Mouse (Mus musculus) hindbrain, embryonic 16.5 days (tissue): Measurements from ENCODE around the gene Eif6. TPM values are rescaled to one million over a fixed set of nuclear protein-coding genes. Genes with fewer than 3 reads are reported as not detected.

Experiments
- ATAC-seq: fragments of 200-750 bp; cut with Nextera tagmentation; 2 replicates; pipeline ENCODE4 v1.8.0; 2017; ENCODE audit warnings: moderate TSS enrichment, moderate library complexity
- H3K27ac ChIP-seq: fragments of 300-500 bp; sonication (generic); 2 replicates; pipeline ENCODE4 v1.5.1; 2014; ENCODE audit warnings: low read depth, mild to moderate bottlenecking, control low read depth, low read length, moderate library complexity
- H3K27me3 ChIP-seq: fragments of 300-500 bp; sonication (generic); replicated peaks from 2 replicates; pipeline ENCODE4 v1.6.1; 2014; ENCODE audit warnings: low read length; ENCODE audit not compliant: control insufficient read depth, insufficient read depth
- H3K36me3 ChIP-seq: fragments of 300-500 bp; sonication (generic); 2 replicates; pipeline ENCODE4 v1.6.1; 2014; ENCODE audit warnings: mild to moderate bottlenecking, low read length, moderate library complexity, mixed read lengths; ENCODE audit not compliant: control insufficient read depth, insufficient read depth
- H3K4me1 ChIP-seq: fragments of 300-500 bp; sonication (generic); 2 replicates; pipeline ENCODE4 v1.6.1; 2014; ENCODE audit warnings: low read depth, low read length; ENCODE audit not compliant: control insufficient read depth, insufficient read depth
- H3K4me2 ChIP-seq: fragments of 300-500 bp; sonication (generic); 2 replicates; pipeline ENCODE4 v1.6.1; 2014; ENCODE audit warnings: mild to moderate bottlenecking, low read length, control low read depth, moderate library complexity
- H3K4me3 ChIP-seq: fragments of 300-500 bp; sonication (generic); 2 replicates; pipeline ENCODE4 v1.5.1; 2014; ENCODE audit warnings: mild to moderate bottlenecking, low read length, control low read depth, moderate library complexity
- H3K9ac ChIP-seq: fragments of 300-500 bp; sonication (generic); 2 replicates; pipeline ENCODE4 v1.6.1; 2014; ENCODE audit warnings: low read depth, mild to moderate bottlenecking, control low read depth, low read length, moderate library complexity
- H3K9me3 ChIP-seq: fragments of 300-500 bp; sonication (generic); 2 replicates; pipeline ENCODE4 v1.6.1; 2014; ENCODE audit warnings: mild to moderate bottlenecking, low read length, moderate library complexity; ENCODE audit not compliant: control insufficient read depth
- WGBS: fragments of 180-500 bp; shearing (Covaris S2); extraction: QIAGEN DNeasy Blood & Tissue Kit; methylation state at CpG from one replicate; pipeline ENCODE4 v1.1.7; 2014; 5-methylcytosine and 5-hydroxymethylcytosine counted together
- polyA plus RNA-seq: library from polyadenylated mRNA; unstranded; fragments of >200 nt; fragmentation: Nextera tagmentation; extraction: Ambion mirVana; gene quantifications from 2 replicates; pipeline ENCODE4 v1.2.1, GENCODE M21; 2015

The Eif6 gene
- polyA plus RNA-seq, 1 experiment from 2014 or later: 151 TPM

DNA sequence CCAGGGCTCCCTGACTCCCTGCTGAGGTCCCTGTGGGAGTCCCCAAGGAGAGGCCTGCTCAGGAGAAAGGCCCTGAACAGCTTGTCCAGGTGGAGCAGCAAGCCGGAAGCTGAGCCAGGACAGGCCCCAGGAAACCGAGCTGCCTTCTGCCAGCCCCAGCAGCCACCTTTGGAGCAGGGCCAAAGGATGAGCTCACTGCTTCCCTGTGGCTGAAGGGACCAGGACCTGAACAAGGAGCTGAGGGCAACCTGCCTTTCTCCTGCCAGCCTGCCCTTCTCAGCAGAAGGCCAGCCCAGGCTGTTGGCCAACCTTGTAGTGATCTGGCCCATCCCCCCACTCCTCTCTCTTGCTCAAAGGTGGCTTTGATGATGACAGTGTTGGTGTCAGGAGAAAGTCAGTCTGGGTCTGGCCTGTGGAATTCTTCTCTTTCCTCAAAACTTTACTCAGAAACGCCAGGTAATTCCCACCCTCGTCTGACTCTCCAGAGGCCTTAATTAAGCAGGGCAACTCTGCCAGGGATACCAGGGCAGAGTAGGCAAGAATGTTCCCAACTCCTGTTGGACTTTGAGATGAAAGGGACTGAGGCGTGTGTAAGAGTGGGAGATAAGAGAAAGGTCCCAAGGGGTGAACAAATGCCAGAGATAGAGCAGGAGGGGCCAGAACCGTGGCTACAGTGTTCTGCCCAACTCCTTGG, 21.3 kb downstream of the Eif6 start:
- 49% methylated on average over 6 of the region's 6 CpGs for WGBS
- no peaks in the 10 kb centered on the region; the same call in 1 of the 2 replicates for H3K4me1 ChIP-seq
- no peak overlapping the region for H3K4me3 ChIP-seq
- peak; percentile 66; the same call in 1 of the 2 replicates for ATAC-seq
- no peak overlapping the region for H3K9ac ChIP-seq
- peaks cover 9% of the 10 kb centered on the region for H3K36me3 ChIP-seq
- H3K9me3 ChIP-seq: no peaks in the 10 kb centered on the region
- H3K27ac ChIP-seq: peak overlapping the region; percentile 49
- no peak overlapping the region for H3K4me2 ChIP-seq
- no peaks in the 10 kb centered on the region for H3K27me3 ChIP-seq

DNA sequence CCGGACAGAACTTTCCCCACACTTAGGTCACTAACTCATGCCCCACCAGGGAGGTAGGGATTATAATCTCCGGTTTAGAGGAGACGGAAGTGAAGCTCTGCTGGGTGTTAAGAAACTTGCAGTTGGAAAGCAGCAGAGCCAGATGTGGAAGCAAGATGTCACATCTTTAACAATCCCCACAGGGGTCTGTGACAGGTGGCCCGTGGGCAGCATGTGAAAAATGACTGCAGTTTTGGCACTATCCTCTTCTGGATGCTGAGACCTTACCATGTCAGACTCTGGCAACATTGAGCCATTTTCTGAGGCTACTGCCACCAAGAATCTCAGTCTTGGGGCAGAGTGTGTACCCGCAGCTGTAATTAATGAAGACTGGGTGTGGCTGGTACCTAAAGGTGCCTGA, 22.7 kb downstream of the Eif6 start:
- Histone ChIP-seq H3K9ac (no peak overlapping the region), H3K9me3 (no peaks in the 10 kb centered on the region), H3K4me3 (no peak overlapping the region), H3K4me2 (no peak overlapping the region), H3K27me3 (no peaks in the 10 kb centered on the region), H3K36me3 (peaks cover 13% of the 10 kb centered on the region), H3K4me1 (no peaks in the 10 kb centered on the region; the same call in 1 of the 2 replicates), H3K27ac (no peak overlapping the region)
- no peak for ATAC-seq
- WGBS: 78% methylated on average over 5 of the region's 5 CpGs

DNA sequence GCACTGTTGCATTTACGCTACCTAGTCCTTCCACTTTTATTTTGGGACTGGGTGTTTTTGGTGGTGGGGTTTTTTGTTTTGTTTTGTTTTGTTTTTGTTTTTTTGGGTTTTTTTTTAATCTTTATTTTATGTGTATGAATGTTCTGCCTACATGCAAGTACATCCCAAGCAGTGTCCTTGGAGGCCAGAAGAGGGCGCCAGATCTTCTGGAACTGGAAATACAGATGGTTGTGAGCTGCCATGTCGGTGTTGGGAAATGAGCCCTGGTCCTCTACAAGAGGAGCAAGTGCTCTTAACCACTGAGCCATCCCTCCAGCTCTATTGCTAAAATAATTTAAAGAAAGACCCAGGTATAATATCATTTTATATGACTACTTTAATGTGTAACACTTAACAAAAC, 24.0 kb downstream of the Eif6 start:
- ATAC-seq: no peak
- Histone ChIP-seq H3K36me3 (peaks cover 13% of the 10 kb centered on the region), H3K27me3 (no peaks in the 10 kb centered on the region), H3K4me3 (no peak overlapping the region), H3K9ac (no peak overlapping the region), H3K9me3 (no peaks in the 10 kb centered on the region), H3K27ac (no peak overlapping the region), H3K4me2 (no peak overlapping the region), H3K4me1 (no peaks in the 10 kb centered on the region; the same call in 1 of the 2 replicates)
- 59% methylated on average over 3 of the region's 3 CpGs for WGBS

DNA sequence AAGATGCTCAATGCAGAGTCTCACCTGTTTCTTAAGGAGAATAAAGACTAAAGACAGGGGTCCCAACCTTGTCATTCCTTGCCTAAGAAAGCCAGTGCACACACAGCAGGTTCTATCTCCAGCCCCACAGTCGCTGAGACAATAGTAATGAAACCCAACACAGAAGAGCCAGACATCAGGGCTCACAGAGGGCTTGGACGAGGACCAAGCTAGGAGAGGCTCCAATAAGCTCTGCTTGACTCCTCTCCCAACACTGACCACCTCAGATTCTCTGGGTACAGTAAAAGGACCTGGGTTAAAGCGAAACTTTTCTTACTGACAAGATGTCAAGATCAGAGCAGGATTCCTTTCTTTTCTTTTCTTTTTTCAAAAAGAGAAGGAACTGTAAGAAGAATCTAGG, 28.1 kb downstream of the Eif6 start:
- 68% methylated on average over 3 of the region's 3 CpGs for WGBS
- H3K36me3 ChIP-seq: peaks cover 15% of the 10 kb centered on the region
- no peak overlapping the region for H3K27ac ChIP-seq
- H3K4me3 ChIP-seq: no peak overlapping the region
- no peaks in the 10 kb centered on the region for H3K9me3 ChIP-seq
- no peaks in the 10 kb centered on the region for H3K27me3 ChIP-seq
- no peak overlapping the region for H3K9ac ChIP-seq
- no peak overlapping the region for H3K4me2 ChIP-seq
- H3K4me1 ChIP-seq: no peaks in the 10 kb centered on the region
- no peak for ATAC-seq

DNA sequence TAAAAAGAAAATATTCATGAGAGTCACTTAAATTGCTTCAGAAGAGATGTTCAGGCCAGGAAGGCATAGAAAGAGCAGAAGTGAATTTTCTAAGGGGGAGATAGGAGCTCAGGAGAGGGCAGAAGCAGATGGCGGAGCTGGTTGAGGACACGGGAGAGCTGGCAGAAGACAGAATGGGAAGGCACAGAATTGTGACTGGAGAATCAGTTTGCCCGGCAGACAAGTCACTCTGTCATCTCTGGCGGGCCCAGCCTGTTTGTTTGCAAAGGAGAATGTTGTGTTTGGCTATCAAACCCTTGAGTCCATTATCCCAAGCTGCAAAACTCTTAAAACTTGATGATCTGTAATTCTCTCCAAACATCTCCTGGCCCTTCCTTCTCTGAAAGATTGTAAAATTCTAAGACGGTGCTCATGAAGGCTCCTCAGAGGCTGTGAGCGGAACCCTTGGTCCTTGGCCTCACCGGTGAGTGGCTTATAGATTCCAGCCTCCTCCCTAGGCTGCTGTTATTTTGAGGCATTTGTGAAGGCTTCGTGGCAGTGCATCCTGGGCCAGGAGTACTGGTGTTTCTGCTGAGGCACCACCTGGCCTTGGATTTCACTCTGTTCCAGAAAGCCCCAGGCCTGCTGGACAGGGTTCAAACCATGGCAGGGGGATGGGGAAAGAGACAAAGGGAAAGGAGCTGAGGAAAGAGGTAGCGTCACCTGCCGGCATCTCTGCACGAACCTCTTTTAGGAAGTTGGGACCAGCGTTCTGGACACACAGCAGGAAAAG, 31.9 kb downstream of the Eif6 start:
- no peaks in the 10 kb centered on the region for H3K9me3 ChIP-seq
- H3K27me3 ChIP-seq: no peaks in the 10 kb centered on the region
- no peak overlapping the region for H3K9ac ChIP-seq
- 81% methylated on average over 12 of the region's 12 CpGs for WGBS
- ATAC-seq: peak; percentile 72; the same call in 1 of the 2 replicates
- no peak overlapping the region for H3K4me2 ChIP-seq
- no peak overlapping the region for H3K4me3 ChIP-seq
- no peaks in the 10 kb centered on the region for H3K4me1 ChIP-seq
- peaks cover 7% of the 10 kb centered on the region for H3K36me3 ChIP-seq
- peak overlapping the region; percentile 54; the same call in 1 of the 2 replicates for H3K27ac ChIP-seq

DNA sequence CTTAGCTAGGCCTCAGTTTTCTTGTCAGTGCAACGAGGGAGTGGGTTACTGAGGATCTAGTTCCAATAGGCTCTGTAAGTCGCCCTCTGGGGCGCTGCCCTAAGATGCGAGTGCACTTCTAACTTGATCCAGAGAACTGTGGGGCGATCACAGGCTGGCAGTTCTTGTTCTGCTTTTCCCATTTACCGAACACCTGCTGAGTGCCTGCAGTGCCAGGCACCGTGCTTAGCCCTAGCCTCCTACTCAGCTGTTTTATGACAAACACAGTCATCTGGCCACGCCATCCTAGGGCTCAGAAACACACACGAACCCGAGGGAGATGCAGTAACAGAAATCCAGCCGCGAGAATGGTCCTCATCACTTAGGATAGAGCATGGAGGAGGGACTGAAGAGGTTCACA, 33.8 kb downstream of the Eif6 start:
- H3K27ac ChIP-seq: no peak overlapping the region
- no peak for ATAC-seq
- 31% methylated on average over 12 of the region's 12 CpGs for WGBS
- H3K27me3 ChIP-seq: no peaks in the 10 kb centered on the region
- no peak overlapping the region for H3K4me2 ChIP-seq
- peaks cover 2% of the 10 kb centered on the region; the same call in 1 of the 2 replicates for H3K36me3 ChIP-seq
- no peak overlapping the region for H3K9ac ChIP-seq
- H3K4me1 ChIP-seq: no peaks in the 10 kb centered on the region
- H3K9me3 ChIP-seq: no peaks in the 10 kb centered on the region
- H3K4me3 ChIP-seq: no peak overlapping the region

DNA sequence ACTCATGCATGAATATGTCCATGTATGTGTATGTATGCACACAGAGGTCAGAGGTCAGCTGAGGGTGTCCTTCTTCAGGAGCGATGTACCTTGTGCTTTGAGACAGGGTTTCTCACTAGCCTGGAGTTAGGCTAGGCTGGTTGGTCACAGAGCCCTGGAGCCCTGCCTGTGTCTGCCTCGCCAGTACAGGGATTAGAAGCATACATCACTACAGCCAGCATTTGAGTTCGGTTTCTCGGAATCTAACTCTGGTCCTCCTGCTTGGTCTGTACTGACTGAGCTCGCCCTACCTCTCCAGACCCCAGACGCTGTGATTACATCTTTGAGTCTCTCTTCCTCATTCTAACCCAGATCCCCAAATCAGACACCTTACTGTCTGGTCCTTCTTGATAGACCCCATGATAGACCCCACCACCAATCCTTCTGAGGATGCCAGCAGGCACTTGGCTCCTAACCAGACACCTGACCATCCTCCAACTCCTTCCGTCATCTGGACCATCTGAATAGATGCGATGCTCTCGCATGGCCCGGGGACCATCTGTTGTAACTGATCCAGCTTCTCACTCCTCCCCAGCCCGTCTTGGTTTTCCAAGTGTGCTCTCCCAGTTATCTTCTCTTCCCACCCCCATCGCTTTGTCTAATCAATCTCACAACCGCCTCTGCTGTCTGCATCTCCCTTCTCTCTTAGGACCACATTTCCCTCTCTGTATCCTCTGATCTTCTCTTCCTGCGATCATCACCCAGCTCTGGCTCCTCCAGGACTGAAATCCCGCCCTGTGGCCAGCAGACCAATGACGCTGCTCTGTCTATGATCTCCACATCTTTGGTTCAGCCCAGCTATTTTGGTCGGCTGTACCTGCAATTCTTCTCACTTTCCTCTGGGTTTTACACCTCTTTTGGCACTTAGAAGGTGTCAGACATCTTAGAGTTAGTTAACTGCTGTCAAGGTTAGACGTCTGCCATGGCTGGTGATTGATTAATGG, 38.5 kb downstream of the Eif6 start:
- no peaks in the 10 kb centered on the region; the same call in 1 of the 2 replicates for H3K36me3 ChIP-seq
- no peak overlapping the region for H3K4me2 ChIP-seq
- no peak overlapping the region; the same call in 1 of the 2 replicates for H3K27ac ChIP-seq
- ATAC-seq: no peak
- WGBS: 70% methylated on average over 18 of the region's 18 CpGs
- H3K27me3 ChIP-seq: no peaks in the 10 kb centered on the region
- no peak overlapping the region for H3K9ac ChIP-seq
- H3K9me3 ChIP-seq: no peaks in the 10 kb centered on the region
- no peak overlapping the region for H3K4me3 ChIP-seq
- H3K4me1 ChIP-seq: no peaks in the 10 kb centered on the region

DNA sequence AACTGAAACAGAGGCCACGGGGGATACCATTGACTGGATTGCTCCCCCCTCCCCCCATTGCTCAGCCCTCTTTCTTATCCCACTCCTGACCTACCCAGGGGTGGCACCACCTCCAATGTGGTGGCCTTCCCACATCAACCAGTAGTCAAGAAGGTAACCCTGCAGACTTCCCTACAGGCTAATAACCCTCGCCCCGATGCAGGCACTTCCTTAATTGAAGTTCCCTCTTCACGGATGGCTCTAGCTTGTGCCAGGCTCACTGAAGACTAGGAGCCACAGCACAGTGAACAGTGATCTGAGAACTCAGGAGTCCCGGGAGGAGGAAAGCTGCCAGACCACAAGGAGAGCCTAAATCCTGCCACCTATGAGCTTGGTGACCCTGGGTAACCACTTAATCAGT, 39.8 kb downstream of the Eif6 start:
- 78% methylated on average over 5 of the region's 5 CpGs for WGBS
- H3K4me3 ChIP-seq: no peak overlapping the region
- H3K9me3 ChIP-seq: no peaks in the 10 kb centered on the region
- H3K4me1 ChIP-seq: no peaks in the 10 kb centered on the region
- H3K27ac ChIP-seq: no peak overlapping the region
- no peak overlapping the region for H3K4me2 ChIP-seq
- no peaks in the 10 kb centered on the region; the same call in 1 of the 2 replicates for H3K36me3 ChIP-seq
- ATAC-seq: no peak
- H3K27me3 ChIP-seq: no peaks in the 10 kb centered on the region
- no peak overlapping the region for H3K9ac ChIP-seq
